Mouse (Mus musculus) liver, embryonic 14.5 days (tissue): Measurements from ENCODE around the gene Lrig1. TPM values are rescaled to one million over a fixed set of nuclear protein-coding genes. Genes with fewer than 3 reads are reported as not detected.
"Not testable (repeated sequence)": the region's sequence is repeated elsewhere in the genome, so short reads cannot be mapped to it uniquely, and the experiment has no call there.

ENCODE experiments used
- ATAC-seq: fragments of 200-750 bp; cut with Nextera tagmentation; 2 replicates; pipeline ENCODE4 v1.8.0; 2017; ENCODE audit warnings: moderate number of reproducible peaks, mild to moderate bottlenecking, moderate library complexity; ENCODE audit not compliant: insufficient read depth
- DNase-seq, 3 experiments: peaks; one replicate each; pipeline ENCODE4 v3.0.0-alpha.2; 2012 to 2013; ENCODE audit warnings: low read depth in 3 of 3, low spot score in 3 of 3
- H3K27ac ChIP-seq: fragments of 300-500 bp; sonication (generic); 2 replicates; pipeline ENCODE4 v1.5.1; 2014; ENCODE audit warnings: moderate library complexity, mild to moderate bottlenecking, control low read depth, inconsistent platforms
- H3K27me3 ChIP-seq: fragments of 300-500 bp; sonication (generic); 2 replicates; pipeline ENCODE4 v1.6.1; 2014; ENCODE audit warnings: mild to moderate bottlenecking, low read length, moderate library complexity; ENCODE audit not compliant: control insufficient read depth, insufficient read depth
- H3K36me3 ChIP-seq: fragments of 300-500 bp; sonication (generic); replicated peaks from 2 replicates; pipeline ENCODE4 v1.6.1; 2014; ENCODE audit warnings: low read depth; ENCODE audit not compliant: control insufficient read depth, insufficient read depth
- H3K4me1 ChIP-seq, 2 experiments: fragments of 200-500 bp in 1 of 2; fragments of 300-500 bp in 1 of 2; sonication (generic) in 1 of 2; replicated peaks; 2 replicates each; pipeline ENCODE4 v1.6.1; 2012 to 2014; ENCODE audit warnings: antibody characterized with exemption in 1 of 2, inconsistent platforms in 1 of 2, low read length in 1 of 2; ENCODE audit not compliant: control insufficient read depth in 2 of 2, insufficient read depth in 2 of 2
- H3K4me2 ChIP-seq: fragments of 300-500 bp; sonication (generic); 2 replicates; pipeline ENCODE4 v1.6.1; 2014; ENCODE audit warnings: low read depth, mild to moderate bottlenecking, control low read depth, moderate library complexity
- H3K4me3 ChIP-seq, 2 experiments: fragments of 200-500 bp in 1 of 2; fragments of 300-500 bp in 1 of 2; sonication (generic) in 1 of 2; 2 replicates each; pipeline ENCODE4 v1.5.1; 2012 to 2014; ENCODE audit warnings: low read depth in 2 of 2, low read length in 2 of 2, mild to moderate bottlenecking in 2 of 2, control low read depth in 1 of 2, inconsistent platforms in 1 of 2, moderate library complexity in 1 of 2; ENCODE audit not compliant: insufficient read depth in 1 of 2
- H3K9ac ChIP-seq: fragments of 300-500 bp; sonication (generic); replicated peaks from 2 replicates; pipeline ENCODE4 v1.6.1; 2014; ENCODE audit warnings: mild to moderate bottlenecking, control low read depth, moderate library complexity
- H3K9me3 ChIP-seq: fragments of 300-500 bp; sonication (generic); 2 replicates; pipeline ENCODE4 v1.6.1; 2016; ENCODE audit warnings: low read length, mixed read lengths; ENCODE audit not compliant: control insufficient read depth
- CTCF ChIP-seq: IDR thresholded peaks from 2 replicates; pipeline ENCODE4 v1.5.1; 2016; ENCODE audit warnings: antibody characterized with exemption, low read depth, control low read depth
- EP300 ChIP-seq: IDR thresholded peaks from 2 replicates; pipeline ENCODE4 v1.6.1; 2016; ENCODE audit warnings: antibody characterized with exemption, low read depth
- WGBS: fragments of 180-500 bp; shearing (Covaris S2); extraction: QIAGEN DNeasy Blood & Tissue Kit; methylation state at CpG from one replicate; pipeline ENCODE4 v1.1.7; 2014; ENCODE audit not compliant: insufficient replicate concordance; 5-methylcytosine and 5-hydroxymethylcytosine counted together
- microRNA-seq: library from miRNA; unstranded; fragments of <30 nt; microRNA quantifications from one replicate; pipeline ENCODE4, GENCODE M21; 2016
- polyA plus RNA-seq, 2 experiments: library from polyadenylated mRNA; depleted of rRNA in 1 of 2; stranded (reverse) in 1 of 2; unstranded in 1 of 2; fragments of >200 nt; fragmentation: Nextera tagmentation in 1 of 2; extraction: Ambion mirVana in 1 of 2; gene quantifications; 2 replicates each; pipeline versions ENCODE4 v1.2.1 to v1.2.3; 2012 to 2014

Lrig1 gene
- polyA plus RNA-seq, 2 experiments, result 2.7 to 2.8 TPM

GRCm38 (mm10) chr6:94563203-94563940 is 136.6 kb downstream of the Lrig1 start:
- Histone ChIP-seq H3K27ac (no peak overlapping the region), H3K4me2 (no peak overlapping the region), H3K36me3 (no peaks in the 10 kb centered on the region), H3K9ac (no peak overlapping the region), H3K9me3 (no peaks in the 10 kb centered on the region), H3K4me1 (no peaks in the 10 kb centered on the region), H3K27me3 (no peaks in the 10 kb centered on the region), H3K4me3 (no peak overlapping the region)
- 47% methylated on average over 8 of the region's 8 CpGs for WGBS
- TF ChIP-seq CTCF (peak; percentile 35), EP300 (no peak)
- DNase-seq (no peak), ATAC-seq (no peak)

- Histone ChIP-seq H3K4me2 (no peak overlapping the region), H3K4me3 (no peak overlapping the region), H3K27ac (no peak overlapping the region), H3K9ac (no peak overlapping the region), H3K27me3 (no peaks in the 10 kb centered on the region), H3K9me3 (no peaks in the 10 kb centered on the region), H3K4me1 (no peaks in the 10 kb centered on the region), H3K36me3 (no peaks in the 10 kb centered on the region)
- DNase-seq (no peak), ATAC-seq (no peak)
- TF ChIP-seq CTCF, result no peak
- no peak for TF ChIP-seq EP300
- 39% methylated on average over 1 of the region's 1 CpGs for whole genome bisulfite sequencing
These were observed 138.6 kb downstream of the Lrig1 start for GRCm38 (mm10) chr6:94561346-94561745.

GRCm38 (mm10) chr6:94560896-94561295 is 139.1 kb downstream of the Lrig1 start:
- Histone ChIP-seq H3K27ac (no peak overlapping the region), H3K4me1 (no peaks in the 10 kb centered on the region), H3K9me3 (no peaks in the 10 kb centered on the region), H3K36me3 (no peaks in the 10 kb centered on the region), H3K4me3 (no peak overlapping the region), H3K4me2 (no peak overlapping the region), H3K9ac (no peak overlapping the region), H3K27me3 (no peaks in the 10 kb centered on the region)
- ATAC-seq (no peak), DNase-seq (no peak)
- no peak for TF ChIP-seq CTCF
- TF ChIP-seq EP300, result no peak
- WGBS, result 70% methylated on average over 1 of the region's 1 CpGs

GRCm38 (mm10) chr6:94558603-94559002 is 141.4 kb downstream of the Lrig1 start:
- 55% methylated on average over 1 of the region's 1 CpGs for WGBS
- not testable (repeated sequence) for H3K4me1 ChIP-seq, DNase-seq, H3K36me3 ChIP-seq, ATAC-seq, H3K4me2 ChIP-seq, H3K9ac ChIP-seq, H3K27ac ChIP-seq, H3K27me3 ChIP-seq, H3K9me3 ChIP-seq, H3K4me3 ChIP-seq

Small RNAs within 50 kb of the gene (microRNA-seq; reads per million reads assigned to microRNA genes)
- not detected for gene Mir7041

Other genes with a start within 250 kb of the Lrig1 start
- gene Slc25a26, start 199.8 kb downstream of the Lrig1 start, polyA plus RNA-seq (2012; rRNA removed), result 2.0 and 2.6 TPM in 2 replicates
- 1.7 and 2.6 TPM in 2 replicates for gene Slc25a26, start 199.8 kb downstream of the Lrig1 start, polyA plus RNA-seq (2014; fragmentation: Nextera tagmentation; extraction: Ambion mirVana)